Mouse (Mus musculus): Measurements from ENCODE around the gene Auts2. TPM values are rescaled to one million over a fixed set of nuclear protein-coding genes. Genes with fewer than 3 reads are reported as not detected.
A peak's percentile ranks its signal among the peaks of the same experiment; 100 is the strongest.

Gene Auts2
- polyA plus RNA-seq, 1 experiment from 2014 or later = 97.2 TPM

DNA sequence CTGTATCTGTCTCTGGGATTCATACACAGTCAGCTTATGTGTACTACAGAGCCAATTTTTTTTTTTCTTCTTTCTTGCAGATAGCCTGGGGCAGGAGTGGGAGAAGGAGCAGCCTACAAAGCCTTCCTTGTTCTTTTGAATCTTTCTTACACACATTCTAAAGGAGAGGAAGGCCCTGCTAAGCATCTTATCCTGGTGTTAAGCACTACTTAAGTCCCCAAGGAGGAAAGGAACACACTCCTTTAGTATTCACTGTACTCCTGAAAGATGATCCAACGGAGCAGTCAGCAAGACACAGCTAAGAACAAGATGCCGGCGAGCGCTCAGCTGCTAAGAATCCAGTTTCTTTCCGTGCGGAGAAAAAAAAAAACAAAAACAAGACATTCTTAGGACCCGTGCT is 356.9 kb downstream of the Auts2 start:
- H3K27ac ChIP-seq (ENCODE audit: low read length) = no peak overlapping the region; the same call in 1 of the 2 replicates
- no peaks in the 10 kb centered on the region for H3K9me3 ChIP-seq (ENCODE audit: control insufficient read depth, low read length)
- H3K4me2 ChIP-seq (ENCODE audit: low read length) = 0 out of 2 replicates have a peak overlapping the region, but pooled peaks have one; percentile 4
- no peaks in the 10 kb centered on the region for H3K27me3 ChIP-seq (replicated peaks; ENCODE audit: control insufficient read depth, insufficient read depth, low read length)
- no peak overlapping the region for H3K4me3 ChIP-seq (replicated peaks; ENCODE audit: low read length)
- H3K4me1 ChIP-seq (replicated peaks; ENCODE audit: control insufficient read depth, insufficient read depth, low read length) = peaks cover 38% of the 10 kb centered on the region
- no peak for ATAC-seq
- peak overlapping the region; percentile 26; the same call in 1 of the 2 replicates for H3K9ac ChIP-seq (replicated peaks; ENCODE audit: low read depth, low read length)
- H3K36me3 ChIP-seq (ENCODE audit: control insufficient read depth, insufficient read depth) = no peaks in the 10 kb centered on the region
- WGBS = 11% methylated on average over 7 of the region's 7 CpGs

DNA sequence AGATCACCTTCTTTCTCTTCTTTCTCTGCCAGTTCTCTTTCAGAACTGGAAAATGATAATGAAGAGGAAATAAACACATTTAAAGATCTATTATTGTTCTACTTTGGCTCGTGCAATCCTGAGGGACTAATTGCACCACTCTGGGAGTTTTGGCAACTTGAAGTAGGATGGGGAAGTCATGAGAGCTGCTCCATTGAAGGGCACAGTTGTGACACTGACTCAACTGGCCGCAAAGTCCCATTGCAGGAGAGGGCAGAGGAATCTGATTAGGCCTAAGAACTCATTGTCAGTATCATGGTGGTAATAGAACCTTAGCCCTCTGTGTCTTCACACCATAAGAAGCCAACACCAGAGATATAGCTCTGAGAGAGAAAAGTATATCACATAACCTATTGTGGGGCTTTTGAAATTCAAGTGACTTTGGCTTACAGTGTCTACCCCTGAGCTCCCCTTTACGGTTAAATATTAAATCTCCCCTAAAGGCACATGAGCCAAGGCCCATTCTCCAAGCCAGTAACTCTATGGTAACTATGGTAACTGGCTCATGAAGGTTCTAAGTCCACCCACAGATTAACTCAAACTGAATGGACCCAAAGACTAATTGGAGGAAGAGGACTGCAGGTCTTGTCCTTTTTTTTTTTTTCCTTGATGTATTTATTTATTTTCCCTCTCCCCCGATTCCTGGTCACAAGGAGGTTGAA is 358.6 kb downstream of the Auts2 start:
- Histone ChIP-seq H3K4me3 (replicated peaks; ENCODE audit: low read length) (no peak overlapping the region), H3K27me3 (replicated peaks; ENCODE audit: control insufficient read depth, insufficient read depth, low read length) (no peaks in the 10 kb centered on the region), H3K27ac (ENCODE audit: low read length) (no peak overlapping the region), H3K4me2 (ENCODE audit: low read length) (no peak overlapping the region), H3K36me3 (ENCODE audit: control insufficient read depth, insufficient read depth) (no peaks in the 10 kb centered on the region), H3K9ac (replicated peaks; ENCODE audit: low read depth, low read length) (no peak overlapping the region), H3K9me3 (ENCODE audit: control insufficient read depth, low read length) (no peaks in the 10 kb centered on the region), H3K4me1 (replicated peaks; ENCODE audit: control insufficient read depth, insufficient read depth, low read length) (peaks cover 34% of the 10 kb centered on the region)
- 37% methylated on average over 4 of the region's 4 CpGs for WGBS
- ATAC-seq = no peak

DNA sequence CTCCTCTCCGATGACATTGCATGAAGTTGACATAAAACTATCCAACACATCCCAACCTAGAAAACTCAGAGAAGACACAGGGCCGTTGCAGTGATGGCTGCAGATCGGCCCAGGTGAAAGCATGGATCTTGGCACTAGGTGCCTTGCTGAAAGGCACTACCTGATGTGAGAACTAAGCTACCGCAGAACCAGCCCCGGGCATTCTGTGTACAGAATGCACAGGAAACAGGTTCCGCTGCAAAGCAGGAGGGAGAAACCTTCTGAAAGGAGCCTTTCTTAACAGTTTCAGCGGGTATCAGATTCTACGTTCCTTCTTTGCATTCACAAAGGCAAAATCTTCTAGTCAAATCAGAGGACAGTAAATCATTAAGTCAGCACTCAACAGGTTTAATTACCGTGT is 361.1 kb downstream of the Auts2 start:
- Histone ChIP-seq H3K4me3 (replicated peaks; ENCODE audit: low read length) (no peak overlapping the region), H3K27ac (ENCODE audit: low read length) (no peak overlapping the region), H3K36me3 (ENCODE audit: control insufficient read depth, insufficient read depth) (no peaks in the 10 kb centered on the region), H3K9me3 (ENCODE audit: control insufficient read depth, low read length) (no peaks in the 10 kb centered on the region), H3K27me3 (replicated peaks; ENCODE audit: control insufficient read depth, insufficient read depth, low read length) (no peaks in the 10 kb centered on the region), H3K4me1 (replicated peaks; ENCODE audit: control insufficient read depth, insufficient read depth, low read length) (peaks cover 28% of the 10 kb centered on the region), H3K9ac (replicated peaks; ENCODE audit: low read depth, low read length) (no peak overlapping the region), H3K4me2 (ENCODE audit: low read length) (no peak overlapping the region)
- ATAC-seq = no peak
- 71% methylated on average over 9 of the region's 9 CpGs for WGBS

DNA sequence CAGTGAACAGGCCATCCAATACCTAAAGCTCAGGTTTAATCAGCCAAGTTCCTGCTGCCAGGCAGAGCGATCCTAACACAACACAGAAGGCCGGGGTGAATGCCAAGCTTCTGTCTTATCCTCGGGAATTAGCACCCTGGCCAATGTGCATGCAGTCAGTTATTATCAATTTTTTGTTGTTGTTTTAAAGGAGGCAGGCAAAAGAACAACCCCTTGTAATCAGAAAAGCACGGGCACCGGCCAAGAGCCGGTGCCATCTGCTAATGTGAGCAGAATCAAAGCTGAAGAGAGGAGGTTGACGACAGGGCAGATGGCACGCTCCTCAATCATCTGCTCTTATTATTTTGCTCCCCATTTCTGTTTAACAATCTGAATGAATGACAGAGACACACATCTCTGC is 373.1 kb downstream of the Auts2 start:
- Histone ChIP-seq H3K27ac (ENCODE audit: low read length) (peak overlapping the region; percentile 61), H3K36me3 (ENCODE audit: control insufficient read depth, insufficient read depth) (no peaks in the 10 kb centered on the region), H3K4me3 (replicated peaks; ENCODE audit: low read length) (no peak overlapping the region), H3K9ac (replicated peaks; ENCODE audit: low read depth, low read length) (no peak overlapping the region), H3K4me2 (ENCODE audit: low read length) (peak overlapping the region; percentile 10; the same call in 1 of the 2 replicates), H3K4me1 (replicated peaks; ENCODE audit: control insufficient read depth, insufficient read depth, low read length) (peaks cover 30% of the 10 kb centered on the region), H3K27me3 (replicated peaks; ENCODE audit: control insufficient read depth, insufficient read depth, low read length) (no peaks in the 10 kb centered on the region), H3K9me3 (ENCODE audit: control insufficient read depth, low read length) (no peaks in the 10 kb centered on the region)
- WGBS = 18% methylated on average over 8 of the region's 8 CpGs
- peak; percentile 92 for ATAC-seq

DNA sequence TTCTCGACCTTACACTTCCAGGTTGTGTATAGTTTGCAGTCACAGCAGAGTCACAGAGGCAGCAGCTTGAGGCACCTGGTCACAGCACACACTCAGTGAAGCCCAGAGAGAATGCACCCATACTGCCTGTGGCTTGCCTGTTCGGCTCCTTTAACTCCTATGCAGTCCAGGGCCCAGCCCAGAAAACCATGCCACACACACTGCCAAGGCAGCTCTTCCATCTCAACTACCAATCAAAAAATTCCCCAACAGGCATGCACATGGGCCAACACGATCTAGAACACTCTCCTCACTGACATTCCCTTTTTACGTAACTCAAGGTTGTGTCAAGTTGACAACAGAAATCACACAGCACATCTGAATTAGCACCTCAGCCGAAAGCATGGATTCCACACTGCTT is 374.3 kb downstream of the Auts2 start:
- peaks cover 30% of the 10 kb centered on the region for H3K4me1 ChIP-seq (replicated peaks; ENCODE audit: control insufficient read depth, insufficient read depth, low read length)
- no peak overlapping the region for H3K4me2 ChIP-seq (ENCODE audit: low read length)
- H3K27ac ChIP-seq (ENCODE audit: low read length) = no peak overlapping the region
- no peaks in the 10 kb centered on the region for H3K36me3 ChIP-seq (ENCODE audit: control insufficient read depth, insufficient read depth)
- ATAC-seq = no peak
- no peak overlapping the region for H3K4me3 ChIP-seq (replicated peaks; ENCODE audit: low read length)
- H3K9me3 ChIP-seq (ENCODE audit: control insufficient read depth, low read length) = no peaks in the 10 kb centered on the region
- H3K9ac ChIP-seq (replicated peaks; ENCODE audit: low read depth, low read length) = no peak overlapping the region
- WGBS = 79% methylated on average over 5 of the region's 5 CpGs
- H3K27me3 ChIP-seq (replicated peaks; ENCODE audit: control insufficient read depth, insufficient read depth, low read length) = no peaks in the 10 kb centered on the region

DNA sequence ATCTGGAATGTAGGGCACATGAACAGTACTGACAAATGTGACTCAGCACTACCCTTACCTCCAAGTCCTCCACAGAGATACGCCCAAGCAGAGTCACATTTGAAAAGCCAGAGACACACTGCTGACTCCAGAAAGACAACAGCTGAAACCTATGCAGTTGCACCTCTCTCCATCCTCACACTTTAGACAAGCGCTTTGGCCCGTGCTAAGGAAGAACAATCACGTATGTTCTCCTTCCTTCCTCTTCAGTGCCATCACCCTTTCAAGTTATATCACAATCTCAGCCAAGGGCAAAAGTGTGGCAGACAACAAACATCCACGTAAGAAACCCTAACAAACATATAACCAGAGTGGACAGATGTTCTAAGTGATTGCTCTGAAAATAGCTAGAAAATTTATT is 374.9 kb downstream of the Auts2 start:
- H3K27me3 ChIP-seq (replicated peaks; ENCODE audit: control insufficient read depth, insufficient read depth, low read length) = no peaks in the 10 kb centered on the region
- H3K27ac ChIP-seq (ENCODE audit: low read length) = no peak overlapping the region
- H3K36me3 ChIP-seq (ENCODE audit: control insufficient read depth, insufficient read depth) = no peaks in the 10 kb centered on the region
- no peak overlapping the region for H3K4me2 ChIP-seq (ENCODE audit: low read length)
- H3K9me3 ChIP-seq (ENCODE audit: control insufficient read depth, low read length) = no peaks in the 10 kb centered on the region
- peaks cover 30% of the 10 kb centered on the region for H3K4me1 ChIP-seq (replicated peaks; ENCODE audit: control insufficient read depth, insufficient read depth, low read length)
- 86% methylated on average over 5 of the region's 5 CpGs for WGBS
- ATAC-seq = no peak
- H3K4me3 ChIP-seq (replicated peaks; ENCODE audit: low read length) = no peak overlapping the region
- H3K9ac ChIP-seq (replicated peaks; ENCODE audit: low read depth, low read length) = no peak overlapping the region

DNA sequence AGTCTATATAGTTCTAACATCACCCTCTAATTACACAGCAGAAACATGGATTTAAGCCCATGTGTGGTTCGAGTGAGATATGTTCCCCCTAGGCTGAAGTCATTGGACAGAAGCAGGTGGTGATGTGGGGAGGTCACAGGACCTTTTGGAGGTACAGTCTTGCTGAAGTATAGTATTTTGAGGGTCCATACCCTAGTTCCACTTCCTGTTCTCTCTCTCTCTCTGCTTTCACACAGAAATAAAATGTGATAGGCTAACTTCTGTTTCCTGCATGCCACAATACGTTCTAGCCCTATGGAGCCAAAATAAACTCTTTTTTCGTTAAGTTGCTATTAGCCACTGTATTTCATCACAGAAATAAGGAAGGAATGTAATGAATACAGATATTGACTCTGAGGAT is 376.6 kb downstream of the Auts2 start:
- 75% methylated on average over 3 of the region's 3 CpGs for WGBS
- H3K27me3 ChIP-seq (replicated peaks; ENCODE audit: control insufficient read depth, insufficient read depth, low read length) = no peaks in the 10 kb centered on the region
- no peak for ATAC-seq

DNA sequence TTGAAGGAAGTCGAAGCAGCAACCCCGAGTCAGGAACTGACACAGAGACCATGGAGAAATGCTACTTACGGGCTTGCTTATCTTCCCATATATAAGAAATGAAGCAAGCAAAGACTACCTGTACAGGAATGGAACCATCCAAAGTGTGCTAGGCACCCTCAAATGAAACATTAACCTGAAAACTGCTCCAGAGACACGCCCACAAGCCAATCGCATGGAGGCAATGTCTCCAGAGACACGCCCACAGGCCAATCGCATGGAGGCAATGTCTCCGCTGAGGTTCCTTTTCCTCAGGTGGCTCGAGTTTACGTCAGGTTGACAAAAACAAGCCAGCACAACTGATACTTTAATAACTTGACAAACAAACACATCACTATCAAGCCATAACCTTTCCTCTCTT is 379.2 kb downstream of the Auts2 start:
- H3K36me3 ChIP-seq (ENCODE audit: control insufficient read depth, insufficient read depth) = no peaks in the 10 kb centered on the region
- H3K4me3 ChIP-seq (replicated peaks; ENCODE audit: low read length) = no peak overlapping the region
- peaks cover 25% of the 10 kb centered on the region for H3K4me1 ChIP-seq (replicated peaks; ENCODE audit: control insufficient read depth, insufficient read depth, low read length)
- no peak overlapping the region for H3K27ac ChIP-seq (ENCODE audit: low read length)
- 88% methylated on average over 10 of the region's 10 CpGs for WGBS
- no peak for ATAC-seq
- no peak overlapping the region for H3K9ac ChIP-seq (replicated peaks; ENCODE audit: low read depth, low read length)
- H3K4me2 ChIP-seq (ENCODE audit: low read length) = no peak overlapping the region
- no peaks in the 10 kb centered on the region for H3K27me3 ChIP-seq (replicated peaks; ENCODE audit: control insufficient read depth, insufficient read depth, low read length)
- no peaks in the 10 kb centered on the region for H3K9me3 ChIP-seq (ENCODE audit: control insufficient read depth, low read length)

More for the DNA sequence above, 376.6 kb downstream of the Auts2 start:
- Histone ChIP-seq H3K9ac (replicated peaks; ENCODE audit: low read depth, low read length) (no peak overlapping the region), H3K4me1 (replicated peaks; ENCODE audit: control insufficient read depth, insufficient read depth, low read length) (peaks cover 33% of the 10 kb centered on the region), H3K4me3 (replicated peaks; ENCODE audit: low read length) (no peak overlapping the region), H3K4me2 (ENCODE audit: low read length) (no peak overlapping the region), H3K36me3 (ENCODE audit: control insufficient read depth, insufficient read depth) (no peaks in the 10 kb centered on the region), H3K27ac (ENCODE audit: low read length) (no peak overlapping the region), H3K9me3 (ENCODE audit: control insufficient read depth, low read length) (no peaks in the 10 kb centered on the region)

DNA sequence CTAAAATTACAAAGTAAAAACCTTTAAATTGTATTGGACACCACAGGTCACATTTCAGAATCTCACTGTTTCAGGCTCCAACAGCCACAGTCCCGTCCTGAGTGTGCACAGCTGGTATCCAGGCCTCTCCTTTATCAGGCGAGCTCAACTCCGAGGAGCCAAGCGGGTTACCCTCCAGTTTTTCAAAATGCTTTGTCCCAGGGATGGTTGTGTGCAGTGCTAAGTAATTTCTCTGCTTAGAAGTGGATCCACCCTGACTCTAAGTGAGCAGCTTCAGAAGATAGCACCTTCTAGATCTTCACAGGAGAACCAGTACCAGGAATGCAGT is 381.0 kb downstream of the Auts2 start:
- Histone ChIP-seq H3K9me3 (ENCODE audit: control insufficient read depth, low read length) (no peaks in the 10 kb centered on the region), H3K9ac (replicated peaks; ENCODE audit: low read depth, low read length) (no peak overlapping the region), H3K4me3 (replicated peaks; ENCODE audit: low read length) (no peak overlapping the region), H3K27ac (ENCODE audit: low read length) (peak overlapping the region; percentile 50; the same call in 1 of the 2 replicates), H3K4me2 (ENCODE audit: low read length) (no peak overlapping the region), H3K4me1 (replicated peaks; ENCODE audit: control insufficient read depth, insufficient read depth, low read length) (peaks cover 21% of the 10 kb centered on the region), H3K27me3 (replicated peaks; ENCODE audit: control insufficient read depth, insufficient read depth, low read length) (no peaks in the 10 kb centered on the region), H3K36me3 (ENCODE audit: control insufficient read depth, insufficient read depth) (no peaks in the 10 kb centered on the region)
- ATAC-seq = no peak; the same call in 1 of the 2 replicates
- 40% methylated on average over 4 of the region's 4 CpGs for WGBS
